In genomic region chr6:23572401-23572800, GRCm38 (mm10) we compare ENCODE assay signal across 17 mouse cellular contexts.
DNase-seq lines count a peak whose midpoint lies in the region; ATAC-seq and TF ChIP-seq lines count a peak whose summit lies in the region.
"Had no signal": no experiment of that assay in that cellular context is flagged by ENCODE, and none has a peak within 500 bp of the region (broad histone marks: within the 10 kb centered on the region; RNA-seq: fewer than 3 reads in every experiment).

No protein-coding gene starts in this region.

- no peaks in the 10 kb centered on the region for H3K36me3 ChIP-seq in hindbrain, embryonic 10.5 days
- H3K36me3 ChIP-seq in hindbrain, embryonic 12.5 days = no peaks in the 10 kb centered on the region
- H3K36me3 ChIP-seq: hindbrain, embryonic 15.5 days had no signal

- TF ChIP-seq CTCF in cerebellum, adult 2 months (IDR thresholded peaks at IDR 0.05; ENCODE audit: borderline replicate concordance, insufficient read depth, low read depth, low read length) = no peak
- no peak for TF ChIP-seq CTCF in lung, adult 2 months (IDR thresholded peaks at IDR 0.05; ENCODE audit: insufficient read depth, low read length)

- H3K27ac ChIP-seq in cerebellum, adult 2 months (ENCODE audit: insufficient read depth, low read length) = peak overlapping the region; percentile 19; the same call in 1 of the 2 replicates
- no peak overlapping the region for H3K27ac ChIP-seq in hindbrain, embryonic 10.5 days
- H3K27ac ChIP-seq in hindbrain, embryonic 12.5 days = no peak overlapping the region
- H3K27ac ChIP-seq: forebrain, embryonic 13.5 days; hindbrain, embryonic 15.5 days; macrophage had no signal

- H3K4me2 ChIP-seq in hindbrain, embryonic 12.5 days (replicated peaks) = no peak overlapping the region
- H3K4me2 ChIP-seq: forebrain, embryonic 13.5 days; hindbrain, embryonic 15.5 days; lung, embryonic 14.5 days had no signal

- WGBS in cerebellum, adult 2 months = 23% methylated on average over 4 of the region's 4 CpGs
- WGBS in hindbrain, embryonic 10.5 days = 39% methylated on average over 4 of the region's 4 CpGs
- WGBS in hindbrain, embryonic 12.5 days = 30% methylated on average over 4 of the region's 4 CpGs
- 68% methylated on average over 4 of the region's 4 CpGs for WGBS in lung, adult 2 months

- H3K27me3 ChIP-seq in cerebellum, adult 2 months (ENCODE audit: control insufficient read depth, insufficient read depth, low read length) = no peaks in the 10 kb centered on the region
- H3K27me3 ChIP-seq in hindbrain, embryonic 10.5 days (ENCODE audit: insufficient read depth, poor library complexity, severe bottlenecking) = no peaks in the 10 kb centered on the region
- H3K27me3 ChIP-seq in hindbrain, embryonic 12.5 days = no peaks in the 10 kb centered on the region
- H3K27me3 ChIP-seq: forebrain, embryonic 13.5 days; hindbrain, embryonic 15.5 days had no signal

- peak in 1 of 2 experiments; percentile 34 for DNase-seq in cerebellum, adult 2 months
- no peak for DNase-seq in cerebellum, adult 8-10 months
- DNase-seq in hindbrain, embryonic 10.5 days (ENCODE audit: low spot score) = peak; percentile 8
- peak; percentile 43 for DNase-seq in mesoderm, embryonic 11.5 days (ENCODE audit: low read depth, low spot score)
- peak; percentile 92 for DNase-seq in retina, postnatal 1 day
- DNase-seq in ovary, postnatal 10 days (ENCODE audit: low spot score) = no peak
- DNase-seq in lung, adult 2 months = no peak
- DNase-seq: kidney, adult 18-20 months; kidney, postnatal 25 days; liver; lung, embryonic 14.5 days; thymus, adult 18-20 months had no signal

- H3K4me3 ChIP-seq in cerebellum, adult 2 months (replicated peaks; ENCODE audit: insufficient read depth, low read depth, low read length) = no peak overlapping the region
- H3K4me3 ChIP-seq in hindbrain, embryonic 10.5 days = no peak overlapping the region
- no peak overlapping the region for H3K4me3 ChIP-seq in hindbrain, embryonic 12.5 days
- no peak overlapping the region for H3K4me3 ChIP-seq in lung, adult 2 months (replicated peaks; ENCODE audit: extremely low read depth, low read depth, low read length)
- H3K4me3 ChIP-seq: forebrain, embryonic 13.5 days; hindbrain, embryonic 15.5 days; myocyte had no signal

- no peak for ATAC-seq in hindbrain, embryonic 12.5 days (ENCODE audit: low FRiP score)
- ATAC-seq: forebrain, embryonic 13.5 days had no signal

- TF ChIP-seq POLR2A in cerebellum, adult 2 months (IDR thresholded peaks at IDR 0.05; ENCODE audit: borderline replicate concordance, insufficient read depth, low read length) = no peak
- no peak for TF ChIP-seq POLR2A in lung, adult 2 months (IDR thresholded peaks at IDR 0.05; ENCODE audit: borderline replicate concordance, extremely low read depth, low read depth, low read length)

- H3K4me1 ChIP-seq in cerebellum, adult 2 months (ENCODE audit: control insufficient read depth, insufficient read depth, low read length) = peaks cover 22% of the 10 kb centered on the region
- peaks cover 9% of the 10 kb centered on the region; the same call in 1 of the 2 replicates for H3K4me1 ChIP-seq in hindbrain, embryonic 10.5 days (replicated peaks)
- no peaks in the 10 kb centered on the region for H3K4me1 ChIP-seq in hindbrain, embryonic 12.5 days
- no peaks in the 10 kb centered on the region for H3K4me1 ChIP-seq in lung, adult 2 months (ENCODE audit: control insufficient read depth, insufficient read depth, low read length)
- H3K4me1 ChIP-seq: forebrain, embryonic 13.5 days; hindbrain, embryonic 15.5 days had no signal

- H3K9me3 ChIP-seq in hindbrain, embryonic 10.5 days = no peaks in the 10 kb centered on the region
- H3K9me3 ChIP-seq in hindbrain, embryonic 12.5 days (replicated peaks) = no peaks in the 10 kb centered on the region
- H3K9me3 ChIP-seq: forebrain, embryonic 13.5 days; hindbrain, embryonic 15.5 days had no signal

- H3K9ac ChIP-seq in hindbrain, embryonic 12.5 days = no peak overlapping the region
- H3K9ac ChIP-seq: forebrain, embryonic 13.5 days; hindbrain, embryonic 15.5 days; lung, embryonic 14.5 days had no signal

Comparison
In these comparisons a context has a peak if more than half of its experiments do, and no peak if none do; other contexts are left out.
1. DNase-seq: peak in hindbrain, embryonic 10.5 days (single experiment), mesoderm, embryonic 11.5 days (single experiment) and retina, postnatal 1 day (single experiment); none in cerebellum, adult 8-10 months (single experiment), ovary, postnatal 10 days (single experiment) and lung, adult 2 months (single experiment).